Mouse (Mus musculus) monocyte, adult 2 months (primary cell): ENCODE results near the gene Btg4.

Experiments used
- DNase-seq, 2 experiments: peaks; one replicate each; pipeline ENCODE4 v3.0.0; 2022; ENCODE audit warnings: low spot score in 2 of 2, low read depth in 1 of 2

Gene Btg4

DNA sequence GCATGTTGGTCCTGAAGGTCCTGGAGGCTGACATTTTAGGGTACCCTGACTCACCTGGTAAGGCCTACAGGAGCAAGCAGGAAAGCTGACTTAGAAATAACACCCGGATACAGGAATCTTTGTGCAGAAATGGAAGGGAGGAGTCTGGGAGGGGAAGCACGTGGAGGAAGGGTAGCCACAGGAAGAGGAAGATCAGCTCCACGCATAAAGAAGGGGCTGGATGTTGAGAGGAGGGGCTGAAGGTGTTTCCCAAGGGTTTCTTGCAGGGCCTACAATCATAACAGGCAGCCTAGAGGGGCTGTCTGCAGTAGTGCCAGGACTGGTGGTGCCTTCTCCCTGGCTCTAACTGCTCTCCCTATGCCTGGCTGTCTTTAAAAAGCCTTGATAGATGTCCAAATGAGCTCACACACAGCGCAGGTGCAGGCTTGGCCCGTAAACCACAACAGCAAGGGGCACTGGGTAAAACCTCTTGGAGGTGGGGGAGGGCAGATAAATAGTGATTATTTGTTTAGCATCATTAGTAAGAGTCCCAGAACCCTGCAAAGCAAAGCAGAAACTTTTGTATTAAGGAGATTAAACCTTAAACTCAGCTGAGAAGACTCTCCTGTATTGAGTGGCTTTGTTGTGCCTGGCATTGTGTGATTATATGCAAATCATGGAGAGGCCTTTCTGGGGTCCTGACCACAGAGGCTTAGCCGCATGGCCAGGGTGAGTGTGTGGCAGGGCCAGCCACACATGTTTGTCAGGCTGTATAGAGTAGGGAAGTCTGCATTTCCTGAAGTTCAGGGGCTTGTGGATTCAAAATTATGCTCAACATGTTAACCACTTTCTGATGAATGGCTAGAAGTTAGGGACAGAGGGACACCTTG is 104.8 kb downstream of the Btg4 start, which contains the start of gene Gm32742:
Gm32742 (minus strand) TSS at position 206 of the 869 bp plus-strand sequence.
- no peak for DNase-seq

GRCm38 (mm10) chr9:51167954-51168353 is 107.3 kb downstream of the Btg4 start:
- no peak for DNase-seq

DNA sequence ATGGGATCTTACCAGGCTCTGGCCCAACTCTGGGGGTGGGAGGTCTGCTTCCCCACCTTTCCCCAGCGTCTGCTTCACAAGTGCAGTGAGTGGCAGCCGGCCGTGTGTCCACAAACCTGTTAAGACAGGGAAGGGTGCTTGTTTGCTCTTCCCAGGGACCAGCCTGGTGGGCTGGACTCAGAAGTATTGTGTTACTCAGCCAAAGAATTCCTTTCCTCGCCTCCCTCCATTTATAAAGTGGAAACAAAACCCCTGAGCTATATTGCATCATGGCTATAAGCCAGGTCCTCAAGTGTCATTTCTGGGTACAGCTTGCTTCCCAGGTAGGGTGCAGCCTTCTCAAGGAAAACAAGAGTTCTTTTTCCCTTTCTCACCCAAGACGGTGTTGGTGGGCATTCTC is 108.0 kb downstream of the Btg4 start:
- DNase-seq, result no peak

GRCm38 (mm10) chr9:51169133-51169532 is 108.4 kb downstream of the Btg4 start:
- DNase-seq, result no peak
